Mouse (Mus musculus) adipocyte (in vitro differentiated cells): ENCODE measurements around the gene Cd83.

Experiments used
- DNase-seq: peaks from one replicate; pipeline ENCODE4 v3.0.0-alpha.2; 2016; ENCODE audit warnings: low spot score

Cd83 gene

GRCm38 (mm10) chr13:43784725-43785711, at the start of gene Cd83:
Gene Cd83, plus strand, starts transcription at chr13:43784775.
- DNase-seq = no peak

GRCm38 (mm10) chr13:43739598-43740275, 44.8 kb upstream of the Cd83 start:
- peak; percentile 73 for DNase-seq

- no peak for DNase-seq
These were observed 44.3 kb upstream of the Cd83 start for GRCm38 (mm10) chr13:43740276-43740608.

GRCm38 (mm10) chr13:43742677-43743076, 41.9 kb upstream of the Cd83 start:
- no peak for DNase-seq

GRCm38 (mm10) chr13:43744259-43744658, 40.3 kb upstream of the Cd83 start:
- DNase-seq = peak; percentile 7

GRCm38 (mm10) chr13:43750301-43750700, 34.3 kb upstream of the Cd83 start:
- DNase-seq = no peak

- no peak for DNase-seq
These were observed 33.6 kb upstream of the Cd83 start for GRCm38 (mm10) chr13:43750966-43751365.

GRCm38 (mm10) chr13:43752407-43752806, 32.2 kb upstream of the Cd83 start:
- no peak for DNase-seq

- no peak for DNase-seq
These were observed 30.9 kb upstream of the Cd83 start for GRCm38 (mm10) chr13:43753652-43754051.

GRCm38 (mm10) chr13:43754455-43755128, 30.0 kb upstream of the Cd83 start:
- DNase-seq = no peak

- DNase-seq = no peak
These were observed 29.0 kb upstream of the Cd83 start for GRCm38 (mm10) chr13:43755573-43755972.

GRCm38 (mm10) chr13:43761156-43761855, 23.3 kb upstream of the Cd83 start:
- DNase-seq = no peak

- no peak for DNase-seq
These were observed 21.7 kb upstream of the Cd83 start for GRCm38 (mm10) chr13:43762901-43763300.

- no peak for DNase-seq
These were observed 21.1 kb upstream of the Cd83 start for GRCm38 (mm10) chr13:43763301-43763994.

- peak; percentile 84 for DNase-seq
These were observed 20.5 kb upstream of the Cd83 start for GRCm38 (mm10) chr13:43763995-43764579.

- DNase-seq = no peak
These were observed 19.2 kb upstream of the Cd83 start for GRCm38 (mm10) chr13:43765293-43765814.

- DNase-seq = no peak
These were observed 17.5 kb upstream of the Cd83 start for GRCm38 (mm10) chr13:43766786-43767680.

GRCm38 (mm10) chr13:43773020-43773419, 11.6 kb upstream of the Cd83 start:
- no peak for DNase-seq

- peak; percentile 7 for DNase-seq
These were observed 10.5 kb upstream of the Cd83 start for GRCm38 (mm10) chr13:43773965-43774566.
